Mouse (Mus musculus) skeletal muscle tissue, adult 2 months (tissue): ENCODE data around the gene Rhov.
A peak's percentile ranks its signal among the peaks of the same experiment; 100 is the strongest.

ENCODE experiments used
- DNase-seq: peaks from one replicate; pipeline ENCODE4 v3.0.0-alpha.2; 2012; ENCODE audit warnings: low read depth, low spot score

Rhov gene

DNA sequence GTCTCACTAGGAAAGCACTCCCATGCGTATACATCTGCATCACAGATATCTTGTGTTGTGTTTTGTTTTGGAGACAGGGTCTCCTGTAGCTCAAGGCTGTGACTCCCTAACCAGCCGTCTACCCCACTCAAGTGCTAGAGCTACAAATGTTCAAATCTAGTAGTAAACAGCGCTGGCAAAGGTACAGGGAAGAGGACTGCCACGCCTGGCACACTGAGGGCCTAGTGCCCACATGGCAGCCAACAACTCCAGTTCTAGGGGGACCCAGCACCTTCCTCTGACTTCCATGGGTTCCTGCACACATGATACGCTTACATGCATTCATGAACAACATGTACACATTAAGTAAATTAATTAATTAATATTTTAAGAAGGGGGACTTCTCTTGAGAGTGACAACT, 21.2 kb upstream of the Rhov start:
- DNase-seq, result no peak

DNA sequence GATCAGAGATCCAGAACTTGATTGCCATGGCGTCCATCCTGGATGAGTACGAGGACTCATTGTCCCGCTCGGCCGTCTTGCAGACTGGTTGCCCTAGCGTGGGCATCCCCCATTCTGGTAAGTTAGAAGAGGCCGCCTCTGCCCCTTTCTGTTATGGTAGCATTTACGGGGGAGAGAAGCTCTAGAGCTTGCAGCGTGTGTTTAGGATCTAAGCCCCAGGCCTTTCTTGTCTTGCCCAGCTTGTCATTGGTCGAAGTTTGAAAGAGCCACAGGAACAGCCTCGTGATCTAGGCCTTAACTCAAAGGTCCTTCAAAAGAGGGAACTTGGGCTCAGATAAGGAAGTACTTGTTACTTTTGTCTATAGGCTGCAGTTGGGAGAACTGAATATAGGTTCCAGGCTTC, 17.9 kb upstream of the Rhov start:
- DNase-seq, result no peak

DNA sequence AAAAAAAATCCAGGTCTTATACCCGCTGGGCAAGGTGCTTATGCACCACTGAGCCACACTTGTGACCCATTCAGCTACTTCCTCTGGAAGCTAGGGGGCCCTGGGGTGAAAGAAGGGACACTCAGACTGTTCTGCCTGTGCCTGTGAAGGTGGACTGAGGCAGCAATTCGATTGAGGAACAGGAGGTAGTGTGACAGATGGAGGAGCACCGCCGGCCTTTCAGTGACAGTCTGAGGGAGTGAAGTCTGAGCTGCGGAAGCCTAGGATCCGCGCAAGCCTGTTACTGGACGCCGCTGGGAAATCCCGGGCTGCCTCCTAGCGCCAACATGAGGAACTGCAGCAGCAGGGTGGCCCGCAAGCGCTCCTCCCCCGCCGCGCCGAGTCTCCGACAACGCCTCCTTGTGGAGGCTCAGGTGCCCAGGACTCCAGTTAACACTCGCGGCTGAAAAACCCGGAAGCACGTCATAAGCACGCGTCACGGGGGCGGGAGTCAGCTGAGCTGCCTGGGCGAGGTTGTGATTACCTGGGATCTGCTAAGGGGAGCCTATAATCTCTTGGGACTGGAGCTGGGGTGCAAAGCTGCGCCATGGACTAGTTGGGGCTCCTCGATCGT, 17.3 kb upstream of the Rhov start, which contains the start of gene Vps18:
Gene Vps18 (plus strand): TSS at position 471 of the 613 bp plus-strand sequence.
- peak; percentile 97 for DNase-seq

DNA sequence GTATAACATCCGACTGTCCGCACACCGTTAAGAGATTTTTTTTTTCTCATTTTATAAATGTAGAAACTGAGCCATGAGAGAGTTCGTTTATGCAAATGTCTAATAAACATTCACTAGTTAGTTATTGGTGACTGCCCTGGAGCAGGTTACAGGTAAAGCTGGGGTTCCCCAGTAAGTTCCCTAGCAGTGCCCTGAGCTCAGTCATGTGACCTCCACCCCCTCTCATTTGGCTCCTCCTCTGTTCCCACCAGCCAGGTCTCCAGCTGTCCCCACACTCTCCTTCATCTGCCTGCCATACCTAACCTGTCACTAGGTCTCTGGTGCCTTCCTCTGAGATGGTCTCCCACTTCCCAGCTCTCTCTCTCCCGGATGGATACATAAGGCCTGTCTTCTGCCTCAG, 16.3 kb upstream of the Rhov start:
- DNase-seq, result no peak

DNA sequence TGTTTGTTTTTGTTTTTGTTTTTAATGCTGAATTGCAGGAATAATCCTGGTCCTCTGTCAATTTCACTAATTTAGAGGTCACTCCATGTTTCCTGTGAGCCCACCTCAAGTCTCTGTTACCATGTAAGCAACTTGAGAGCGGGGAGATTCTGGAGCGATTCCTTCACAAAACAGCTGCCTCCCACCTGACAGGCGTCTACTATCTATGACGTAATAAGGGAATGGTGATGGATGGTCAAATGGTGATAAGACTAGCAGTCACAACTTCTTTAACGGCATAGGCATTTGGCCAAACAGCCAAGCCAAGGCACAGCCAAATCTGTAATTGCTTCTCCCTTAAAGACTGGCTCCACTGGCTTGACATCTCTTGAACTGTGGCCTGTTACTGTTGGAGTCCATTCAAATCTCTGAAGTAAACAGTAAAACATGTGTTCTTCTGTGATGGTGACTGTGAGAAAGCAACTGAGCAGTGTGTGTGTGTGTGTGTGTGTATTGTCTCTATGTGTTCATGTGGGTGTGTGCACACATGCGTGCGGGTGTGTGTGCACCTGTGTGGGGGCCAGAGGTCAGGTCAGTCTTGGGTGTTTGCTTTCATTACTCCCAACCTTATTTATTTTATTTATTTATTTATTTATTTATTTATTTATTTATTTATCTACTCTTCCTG, 11.0 kb upstream of the Rhov start:
- DNase-seq, result no peak

DNA sequence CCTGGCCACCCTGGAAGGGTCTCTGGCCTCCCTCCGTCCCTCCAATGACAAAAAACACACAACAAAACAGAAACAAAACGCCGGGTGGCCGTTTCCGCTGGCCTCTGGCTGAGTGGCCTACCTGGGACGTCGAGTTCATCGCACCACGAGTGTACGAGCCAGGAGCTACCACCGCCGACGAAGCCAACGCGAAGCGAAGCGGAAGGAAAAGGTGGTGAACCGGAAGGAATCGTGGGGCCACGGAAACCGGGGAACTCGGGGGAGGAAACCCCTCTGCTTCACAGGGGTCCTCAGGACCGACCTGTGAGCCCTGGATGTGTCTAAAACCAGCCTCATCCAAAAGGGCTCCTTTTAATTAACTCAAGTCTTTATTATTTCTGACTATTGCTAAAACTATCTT, 6.7 kb upstream of the Rhov start:
- DNase-seq, result no peak

DNA sequence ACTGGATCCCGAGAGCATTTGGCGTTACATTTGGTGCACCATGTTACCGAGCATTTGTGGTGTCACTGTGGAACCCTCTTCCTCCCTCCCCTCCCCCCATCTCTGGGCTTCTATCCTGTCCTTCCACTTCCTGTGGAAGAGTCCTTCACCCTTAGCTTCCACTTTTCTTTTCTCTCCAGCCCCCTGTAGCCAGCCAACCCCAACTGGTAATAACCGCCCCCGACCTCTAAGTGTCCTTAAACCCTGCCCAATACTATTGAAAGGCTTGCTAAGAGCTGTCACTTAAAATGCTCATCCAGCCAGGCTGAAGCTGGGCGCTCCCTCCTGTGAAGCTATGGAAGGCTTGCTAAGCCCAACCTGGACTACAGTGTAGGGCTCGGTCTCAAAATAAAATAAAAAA, 5.9 kb upstream of the Rhov start:
- no peak for DNase-seq

DNA sequence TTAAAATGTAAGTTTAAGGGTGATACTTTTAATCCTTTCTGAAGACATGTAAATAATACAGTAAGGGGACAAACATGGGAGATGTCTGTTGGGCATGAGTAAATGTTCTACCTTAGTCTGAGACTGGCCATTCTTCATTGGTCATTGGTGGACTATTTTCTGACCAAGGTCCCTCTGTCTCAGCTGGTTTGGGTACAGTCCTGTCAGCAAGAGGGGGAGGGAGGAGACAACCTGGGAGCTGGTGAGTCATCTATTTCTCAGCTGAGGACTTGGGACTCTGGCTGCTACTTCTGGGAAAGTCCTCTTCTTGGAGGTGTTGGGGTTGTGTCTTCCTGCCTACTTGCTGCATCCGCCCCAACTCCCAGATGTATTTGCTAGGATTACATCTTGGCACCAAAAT, 3.1 kb upstream of the Rhov start:
- no peak for DNase-seq

DNA sequence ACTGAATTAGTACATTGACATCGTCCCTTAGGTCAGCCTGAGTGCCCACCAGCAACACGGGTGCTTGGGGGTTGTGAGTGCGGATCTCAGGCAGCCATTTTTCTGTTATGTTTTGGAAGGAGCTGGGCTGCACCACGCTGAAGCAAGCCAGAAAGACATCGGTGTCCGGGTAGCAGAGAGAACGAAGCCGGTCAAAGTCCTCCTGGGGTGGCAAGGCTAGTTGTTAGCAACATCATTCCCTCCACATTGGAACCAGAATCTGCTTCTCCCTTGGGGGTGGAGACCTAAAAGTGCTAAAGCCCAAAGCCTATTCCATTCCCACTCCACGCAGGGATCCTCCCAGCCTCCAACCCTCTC, 808 bp downstream of the Rhov start:
- DNase-seq, result no peak

DNA sequence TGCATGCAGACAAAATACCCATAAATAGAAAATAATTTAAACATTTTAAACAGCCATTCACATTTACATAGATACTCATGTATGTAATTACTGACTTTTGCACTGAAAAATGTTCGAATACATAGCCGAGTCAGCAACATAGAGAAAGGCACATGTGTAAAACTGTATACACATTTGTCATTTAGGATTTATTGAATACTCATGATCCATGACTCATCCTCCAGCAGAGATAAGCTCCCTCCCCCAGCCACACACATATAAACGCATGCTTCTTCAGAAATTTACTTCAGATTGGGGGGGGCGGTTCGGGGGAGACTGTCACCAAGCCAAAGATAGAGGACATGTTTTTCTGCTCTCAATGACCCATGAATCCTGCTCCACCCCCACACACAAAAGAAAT, 7.3 kb downstream of the Rhov start:
- DNase-seq, result no peak

DNA sequence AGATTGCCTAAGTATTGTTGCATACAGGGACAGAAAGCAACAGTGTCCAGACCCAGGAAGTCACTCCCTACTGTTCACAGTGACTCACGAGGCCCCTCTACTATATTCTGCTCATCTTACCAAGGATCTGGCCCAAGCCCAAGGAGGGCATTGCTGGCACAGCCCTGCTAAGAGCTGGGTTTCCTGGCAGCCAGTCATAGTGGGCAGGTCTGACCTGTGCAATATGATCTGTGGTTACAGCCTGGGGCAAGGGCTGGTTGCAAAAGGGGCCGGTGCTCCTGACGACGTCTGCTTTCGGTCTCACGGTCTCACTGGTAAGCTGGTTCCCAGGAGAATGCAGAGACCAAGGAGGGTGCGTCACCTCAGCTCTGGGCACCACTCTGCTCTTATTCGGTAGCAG, 8.1 kb downstream of the Rhov start:
- peak; percentile 72 for DNase-seq

DNA sequence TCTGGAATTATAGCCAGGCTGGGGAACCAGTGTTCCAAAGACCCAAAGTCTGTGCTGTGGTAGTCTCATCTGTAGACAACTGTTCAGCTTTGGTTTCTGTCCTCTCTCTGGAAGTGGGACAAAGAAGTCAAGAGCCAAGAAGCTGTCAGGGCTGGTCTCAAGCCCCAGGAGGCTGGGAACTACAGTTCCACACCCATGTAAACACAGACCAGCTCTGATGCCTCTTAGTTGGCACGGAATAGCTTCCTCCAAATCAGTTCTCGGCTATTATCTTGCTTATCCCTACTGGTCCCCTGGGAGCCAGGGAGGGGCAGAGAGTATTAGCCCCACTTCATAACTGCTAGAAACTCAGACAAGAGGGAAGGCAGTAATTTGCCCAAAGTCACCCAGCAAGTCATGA, 9.7 kb downstream of the Rhov start:
- no peak for DNase-seq

DNA sequence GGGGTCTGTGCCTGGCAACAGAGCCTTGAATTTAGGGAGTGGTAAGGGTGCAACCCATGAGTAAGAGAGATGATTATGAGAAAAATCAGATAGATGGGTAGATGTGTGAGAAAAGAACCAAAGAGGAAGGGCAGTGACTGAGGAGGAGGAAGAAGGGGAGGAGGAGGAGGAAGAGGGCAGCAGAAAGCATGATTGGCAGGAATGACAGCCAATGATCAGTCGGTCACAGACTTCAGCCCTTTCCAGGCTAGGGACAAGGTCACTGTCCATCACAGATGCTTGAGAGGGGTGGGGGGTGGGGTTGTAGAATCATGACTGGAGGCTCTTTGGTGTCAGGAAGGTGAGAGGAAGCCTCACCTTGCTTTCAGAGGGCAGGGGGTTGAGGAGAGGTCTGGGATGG, 10.6 kb downstream of the Rhov start:
- no peak for DNase-seq

DNA sequence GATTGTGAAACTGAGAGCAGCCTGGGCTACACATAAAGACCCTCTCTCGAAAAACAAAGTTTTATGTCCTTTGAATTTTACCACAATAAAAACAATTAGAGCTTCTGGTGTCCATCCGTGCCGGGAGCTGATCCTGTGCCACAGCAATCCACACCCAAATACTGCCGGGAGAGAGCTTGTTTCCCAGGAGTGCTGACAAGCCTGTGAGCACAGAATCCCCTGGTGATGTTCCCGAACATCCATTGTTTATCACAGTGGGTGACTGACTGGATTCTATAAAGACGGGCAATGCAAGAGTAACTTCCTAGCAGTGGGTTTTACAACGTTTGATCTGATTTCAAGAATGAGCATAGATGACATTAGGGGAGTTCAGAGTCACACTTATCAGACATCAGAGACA, 16.1 kb downstream of the Rhov start:
- no peak for DNase-seq

DNA sequence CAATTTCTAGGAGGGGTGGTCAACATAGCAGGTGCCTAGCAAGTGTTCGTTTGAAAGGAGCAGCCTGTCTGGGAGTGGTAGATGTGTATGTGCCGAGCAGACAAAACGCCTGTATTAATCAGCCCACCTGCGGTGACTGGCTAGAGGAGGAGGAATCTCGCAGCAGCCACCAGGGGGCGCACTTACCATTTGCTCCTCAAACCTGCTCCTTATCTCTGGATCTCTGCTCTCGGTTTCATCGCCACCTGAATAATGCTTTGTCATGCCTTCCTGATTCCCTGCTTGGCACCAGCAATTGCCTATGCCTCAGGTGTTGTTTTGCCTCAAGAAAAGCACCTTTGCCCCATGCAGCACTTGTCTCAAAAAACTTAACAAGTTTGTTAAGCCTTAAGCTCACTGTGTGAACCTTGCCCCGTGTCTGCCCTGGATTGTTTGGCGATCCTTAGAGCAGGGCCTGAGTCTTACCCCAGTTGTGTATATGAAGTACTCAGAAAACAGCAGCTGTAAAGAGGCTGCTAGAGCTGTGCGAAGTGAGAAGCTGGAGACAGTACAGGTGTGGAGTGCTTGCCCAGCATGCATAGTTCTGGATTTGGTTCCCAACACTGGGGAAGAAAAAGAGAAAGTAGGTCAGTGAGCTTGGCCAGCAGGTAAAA, 20.1 kb downstream of the Rhov start:
- peak; percentile 71 for DNase-seq

DNA sequence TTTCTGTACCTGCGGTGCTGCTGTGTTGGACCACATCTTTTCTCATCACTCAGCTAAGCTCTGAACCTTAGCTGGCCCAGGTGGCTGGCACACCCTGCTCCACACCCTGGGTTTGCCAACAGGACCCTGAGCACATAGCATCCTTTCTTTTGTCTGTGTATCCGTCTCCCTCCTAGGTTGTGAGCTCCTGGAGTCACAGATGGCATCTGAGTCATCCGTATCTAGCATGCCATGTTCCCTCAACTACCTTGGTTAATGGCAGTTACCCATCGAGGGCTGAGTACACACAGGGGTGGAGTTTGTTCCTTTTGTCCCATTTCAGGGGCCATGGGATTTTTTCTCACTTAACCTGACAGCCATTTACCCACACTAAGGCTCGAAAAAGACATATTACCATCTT, 20.7 kb downstream of the Rhov start:
- no peak for DNase-seq

DNA sequence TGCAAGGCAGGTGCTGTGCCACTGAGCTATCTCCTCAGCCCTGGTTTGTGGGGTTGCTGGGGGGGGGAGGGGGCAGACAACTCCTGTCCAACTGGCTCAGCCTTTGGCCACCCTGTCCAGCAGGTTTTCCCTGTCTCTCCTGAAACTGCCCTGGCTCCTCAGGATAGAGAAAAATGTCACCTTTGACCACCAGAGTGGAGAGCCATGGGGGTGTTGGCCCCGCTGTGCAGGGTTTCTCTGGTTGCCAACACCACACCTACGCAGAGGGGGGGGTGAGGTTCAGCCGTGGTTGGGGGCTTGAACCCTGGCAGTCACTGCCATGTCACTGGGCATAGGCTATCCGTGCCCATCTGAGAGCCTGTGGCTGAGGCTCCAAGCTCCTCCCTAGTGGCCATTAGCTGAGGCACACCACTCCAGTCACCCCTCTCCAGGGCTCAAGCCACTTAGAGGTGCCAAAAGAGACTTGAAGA, 21.4 kb downstream of the Rhov start:
- no peak for DNase-seq

DNA sequence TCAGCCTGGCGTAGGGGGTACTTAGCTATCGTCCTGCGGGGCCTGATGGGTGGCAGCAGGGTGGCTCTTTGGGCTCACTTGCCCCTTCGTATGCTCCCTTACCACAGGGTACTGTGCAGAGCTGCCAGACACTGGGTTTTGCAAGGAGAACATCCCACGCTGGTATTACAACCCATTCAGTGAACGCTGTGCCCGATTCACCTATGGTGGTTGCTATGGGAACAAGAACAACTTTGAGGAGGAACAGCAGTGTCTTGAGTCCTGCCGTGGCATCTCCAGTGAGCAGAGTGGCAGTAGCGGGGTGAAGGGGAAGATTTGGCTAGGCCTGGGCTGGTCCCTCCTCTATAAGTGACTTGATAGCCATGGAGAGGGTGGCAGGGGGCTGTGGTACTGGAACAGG, 23.2 kb downstream of the Rhov start:
- no peak for DNase-seq

DNA sequence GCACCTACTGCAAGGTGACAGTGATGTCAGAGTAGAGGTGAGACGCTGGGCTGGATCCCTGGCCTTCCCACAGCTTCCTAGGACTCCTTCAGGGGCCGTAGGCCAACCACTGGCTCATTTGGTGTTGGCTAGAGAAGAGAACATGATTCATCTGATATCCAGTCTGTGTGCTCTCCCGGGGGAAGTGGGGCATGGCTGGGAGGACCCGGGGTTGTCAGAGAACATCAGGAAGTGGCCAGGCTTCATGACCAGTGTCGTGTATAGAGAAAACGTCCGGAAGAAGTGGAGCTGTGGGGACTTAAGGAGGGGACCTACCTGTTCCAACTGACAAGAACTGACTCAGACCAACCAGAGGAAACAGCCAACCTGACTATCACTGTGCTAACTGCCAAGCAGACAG, 25.8 kb downstream of the Rhov start:
- DNase-seq, result no peak

DNA sequence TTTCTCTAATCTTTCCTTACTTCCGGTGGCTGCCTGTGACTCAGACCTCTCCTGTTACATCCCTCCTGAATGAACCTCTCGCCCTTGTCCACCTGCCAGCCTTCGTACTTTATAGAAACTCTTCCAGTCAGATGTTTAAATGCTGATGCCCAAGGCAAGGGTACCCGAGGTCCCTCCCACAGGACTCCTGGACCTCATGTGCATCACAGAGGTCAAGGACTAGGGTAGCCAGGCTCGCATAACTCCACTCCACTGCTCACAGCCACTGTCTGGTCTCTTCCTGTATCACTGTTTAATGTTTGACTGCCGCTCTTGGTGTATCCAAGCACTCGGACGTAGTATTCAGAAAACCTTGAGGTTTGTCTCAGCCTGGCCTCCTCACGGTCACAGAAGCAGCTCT, 28.5 kb downstream of the Rhov start:
- no peak for DNase-seq

DNA sequence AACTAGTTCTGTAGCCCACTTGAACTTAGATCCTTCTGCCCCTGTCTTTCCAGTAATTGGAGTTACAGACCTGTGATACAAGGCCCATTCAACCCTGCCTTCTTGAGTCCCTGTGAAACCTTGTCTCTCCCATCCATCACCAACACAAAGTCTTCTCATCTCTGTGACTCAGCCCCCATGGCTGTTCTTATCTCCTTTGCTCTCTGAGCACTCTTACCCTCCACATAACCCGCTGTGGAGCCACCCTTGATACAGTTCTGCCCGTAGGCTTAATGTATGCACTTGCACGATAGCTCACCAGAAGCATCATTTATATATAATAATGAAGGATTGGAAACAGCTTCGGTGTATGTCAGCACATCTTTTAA, 30.3 kb downstream of the Rhov start:
- DNase-seq, result no peak

DNA sequence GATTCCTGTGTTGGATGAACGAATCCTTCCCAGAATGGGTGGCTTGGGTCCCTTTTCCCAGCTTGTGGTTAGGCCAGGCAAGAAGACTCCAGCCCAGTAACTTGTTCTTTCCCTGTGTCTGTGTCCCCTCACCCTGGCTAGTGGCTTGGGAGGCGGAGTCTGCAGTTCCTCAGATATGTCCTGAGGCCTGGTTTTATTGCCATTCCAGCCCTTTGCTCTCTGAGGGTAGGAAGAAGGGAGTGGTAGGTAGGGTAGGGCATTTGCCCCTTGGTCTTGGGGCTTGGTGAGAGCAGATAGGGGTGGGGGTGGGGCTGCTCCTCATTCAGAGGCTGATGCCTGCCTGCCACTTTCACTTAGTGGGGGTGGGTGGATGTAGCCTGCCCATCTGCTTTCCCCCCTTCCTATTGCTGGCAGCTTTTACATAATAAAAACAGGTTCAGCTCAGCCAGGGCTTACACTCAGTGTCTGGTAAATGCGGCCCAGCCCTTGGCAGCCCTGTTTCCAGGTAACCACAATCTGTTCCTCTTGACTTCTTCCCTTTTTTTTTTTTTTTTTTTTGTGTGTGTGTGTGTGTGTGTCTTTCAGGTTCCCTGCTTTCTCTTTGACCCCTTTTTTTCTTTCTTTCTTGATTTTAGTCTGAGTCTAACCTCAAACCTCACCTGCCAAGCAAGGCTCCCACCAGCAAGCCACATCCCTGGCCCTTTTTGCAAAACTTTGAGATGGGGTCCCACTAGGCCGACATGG, 30.8 kb downstream of the Rhov start:
- DNase-seq, result no peak

DNA sequence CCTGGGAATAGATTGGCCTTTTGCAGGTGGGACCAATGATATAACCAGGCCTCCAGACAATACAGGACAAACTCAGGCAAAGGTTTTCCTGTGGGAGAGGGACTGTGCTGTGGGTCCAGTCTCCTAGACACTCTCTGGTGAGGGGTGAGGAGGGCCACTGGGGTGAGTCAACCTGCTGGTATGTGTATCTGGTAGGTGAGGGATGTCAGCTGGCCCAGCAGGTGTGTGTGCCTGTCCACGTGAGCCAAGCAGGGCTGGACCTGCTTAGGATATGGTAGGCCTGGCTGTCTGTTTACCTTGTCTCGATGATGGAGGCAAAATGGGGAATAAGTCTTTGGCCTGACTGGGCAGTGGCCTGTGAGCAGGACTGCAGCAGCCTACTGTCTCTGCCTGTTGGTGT, 32.4 kb downstream of the Rhov start:
- no peak for DNase-seq
